Mouse (Mus musculus) heart, postnatal 0 days (tissue): ENCODE results near the gene Cops4. TPM values are rescaled to one million over a fixed set of nuclear protein-coding genes. Genes with fewer than 3 reads are reported as not detected.

Experiments
- ATAC-seq: fragments of 200-750 bp; cut with Nextera tagmentation; 2 replicates; pipeline ENCODE4 v1.8.0; 2017; ENCODE audit warnings: low read depth, moderate number of reproducible peaks, moderate library complexity; ENCODE audit not compliant: insufficient read depth
- DNase-seq: peaks from one replicate; pipeline ENCODE4 v3.0.0-alpha.2; 2016; ENCODE audit warnings: low spot score
- H3K27ac ChIP-seq: fragments of 300-500 bp; sonication (generic); 2 replicates; pipeline ENCODE4 v1.5.1; 2014; ENCODE audit warnings: low read depth, mild to moderate bottlenecking
- H3K27me3 ChIP-seq: fragments of 300-500 bp; sonication (generic); 2 replicates; pipeline ENCODE4 v1.6.1; 2014; ENCODE audit warnings: low read length, mixed read lengths; ENCODE audit not compliant: control insufficient read depth, insufficient read depth
- H3K36me3 ChIP-seq: fragments of 300-500 bp; sonication (generic); replicated peaks from 2 replicates; pipeline ENCODE4 v1.6.1; 2014; ENCODE audit warnings: low read length, mixed read lengths; ENCODE audit not compliant: control insufficient read depth, insufficient read depth
- H3K4me1 ChIP-seq: fragments of 300-500 bp; sonication (generic); 2 replicates; pipeline ENCODE4 v1.6.1; 2014; ENCODE audit warnings: antibody characterized with exemption; ENCODE audit not compliant: control insufficient read depth, insufficient read depth
- H3K4me2 ChIP-seq: fragments of 300-500 bp; sonication (generic); 2 replicates; pipeline ENCODE4 v1.6.1; 2014; ENCODE audit warnings: low read depth, mild to moderate bottlenecking, low read length, moderate library complexity
- H3K4me3 ChIP-seq: fragments of 300-500 bp; sonication (generic); 2 replicates; pipeline ENCODE4 v1.5.1; 2014; ENCODE audit warnings: low read depth, low read length
- H3K9ac ChIP-seq: fragments of 300-500 bp; sonication (generic); replicated peaks from 2 replicates; pipeline ENCODE4 v1.6.1; 2014; ENCODE audit warnings: low read depth, low read length, mixed read lengths
- H3K9me3 ChIP-seq: fragments of 300-500 bp; sonication (generic); replicated peaks from 2 replicates; pipeline ENCODE4 v1.6.1; 2016; ENCODE audit warnings: low read length; ENCODE audit not compliant: control insufficient read depth
- CTCF ChIP-seq: IDR thresholded peaks from 2 replicates; pipeline ENCODE4 v1.5.1; 2016; ENCODE audit warnings: antibody characterized with exemption, control low read depth, low read depth
- EP300 ChIP-seq: IDR thresholded peaks from 2 replicates; pipeline ENCODE4 v1.6.1; 2016; ENCODE audit warnings: antibody characterized with exemption, low read depth
- WGBS: fragments of 180-500 bp; shearing (Covaris S2); extraction: QIAGEN DNeasy Blood & Tissue Kit; methylation state at CpG from one replicate; pipeline ENCODE4 v1.1.7; 2014; 5-methylcytosine and 5-hydroxymethylcytosine counted together
- polyA plus RNA-seq: library from polyadenylated mRNA; unstranded; fragments of >200 nt; fragmentation: Nextera tagmentation; extraction: Ambion mirVana; gene quantifications from 2 replicates; pipeline ENCODE4 v1.2.1, GENCODE M21; 2015
- total RNA-seq: library from RNA; depleted of rRNA; stranded (reverse); fragments of >200 nt; gene quantifications from 2 replicates; pipeline ENCODE4 v1.2.3, GENCODE M21; 2014; ENCODE audit warnings: low replicate concordance

The Cops4 gene
- total and polyA plus RNA-seq, 2 experiments from 2014 or later = 118 to 143 TPM

GRCm38 (mm10) chr5:100567258-100568032 is 49.3 kb downstream of the Cops4 start:
- Histone ChIP-seq H3K4me2 (no peak overlapping the region), H3K9ac (no peak overlapping the region), H3K36me3 (no peaks in the 10 kb centered on the region), H3K9me3 (no peaks in the 10 kb centered on the region), H3K4me3 (no peak overlapping the region), H3K27me3 (no peaks in the 10 kb centered on the region), H3K27ac (no peak overlapping the region), H3K4me1 (no peaks in the 10 kb centered on the region)
- TF ChIP-seq EP300 (no peak), CTCF (no peak)
- WGBS = 67% methylated on average over 13 of the region's 13 CpGs
- no peak for DNase-seq
- no peak for ATAC-seq

GRCm38 (mm10) chr5:100568177-100568576 is 50.1 kb downstream of the Cops4 start:
- Histone ChIP-seq H3K9me3 (no peaks in the 10 kb centered on the region), H3K4me2 (no peak overlapping the region), H3K9ac (no peak overlapping the region), H3K4me1 (no peaks in the 10 kb centered on the region), H3K36me3 (no peaks in the 10 kb centered on the region), H3K27ac (no peak overlapping the region), H3K4me3 (no peak overlapping the region), H3K27me3 (no peaks in the 10 kb centered on the region)
- TF ChIP-seq EP300 (no peak), CTCF (no peak)
- WGBS = 65% methylated on average over 8 of the region's 8 CpGs
- ATAC-seq (no peak), DNase-seq (no peak)

DNA sequence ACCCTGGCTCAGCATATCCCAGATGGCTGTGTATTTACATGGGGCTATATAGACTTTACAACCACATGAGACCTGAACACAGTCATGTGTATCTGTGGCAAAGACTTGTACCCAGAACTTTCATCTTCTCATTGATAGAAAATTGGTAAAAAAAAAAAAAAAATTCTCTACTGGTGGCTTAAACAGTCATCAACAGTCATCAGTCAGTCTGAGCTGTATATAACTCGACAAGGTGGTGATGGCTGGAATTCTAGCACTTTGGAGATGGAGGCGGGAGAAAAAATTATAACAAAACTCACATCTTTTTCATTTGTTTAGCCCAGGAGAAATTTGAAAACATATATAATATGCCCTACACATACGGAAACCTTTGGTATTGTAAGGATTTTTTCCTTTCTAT is 50.7 kb downstream of the Cops4 start:
- no peak for ATAC-seq
- H3K4me1 ChIP-seq = no peaks in the 10 kb centered on the region
- no peaks in the 10 kb centered on the region for H3K9me3 ChIP-seq
- no peak overlapping the region for H3K9ac ChIP-seq
- TF ChIP-seq CTCF (no peak), EP300 (no peak)
- H3K27ac ChIP-seq = no peak overlapping the region
- no peaks in the 10 kb centered on the region for H3K27me3 ChIP-seq
- H3K4me2 ChIP-seq = no peak overlapping the region
- H3K4me3 ChIP-seq = no peak overlapping the region
- WGBS = 67% methylated on average over 3 of the region's 3 CpGs
- no peak for DNase-seq
- no peaks in the 10 kb centered on the region for H3K36me3 ChIP-seq

GRCm38 (mm10) chr5:100569250-100569934 is 51.3 kb downstream of the Cops4 start:
- no peaks in the 10 kb centered on the region for H3K36me3 ChIP-seq
- H3K4me1 ChIP-seq = no peaks in the 10 kb centered on the region
- no peaks in the 10 kb centered on the region for H3K9me3 ChIP-seq
- H3K9ac ChIP-seq = no peak overlapping the region
- DNase-seq (no peak), ATAC-seq (no peak)
- H3K4me3 ChIP-seq = no peak overlapping the region; the same call in 1 of the 2 replicates
- H3K27ac ChIP-seq = no peak overlapping the region
- WGBS = 68% methylated on average over 18 of the region's 18 CpGs
- H3K4me2 ChIP-seq = no peak overlapping the region; the same call in 1 of the 2 replicates
- TF ChIP-seq EP300 (no peak), CTCF (no peak)
- H3K27me3 ChIP-seq = no peaks in the 10 kb centered on the region

- Histone ChIP-seq H3K9me3 (no peaks in the 10 kb centered on the region), H3K9ac (no peak overlapping the region), H3K27ac (no peak overlapping the region), H3K4me2 (peak overlapping the region; percentile 4; the same call in 1 of the 2 replicates), H3K36me3 (no peaks in the 10 kb centered on the region), H3K4me1 (no peaks in the 10 kb centered on the region), H3K4me3 (no peak overlapping the region; the same call in 1 of the 2 replicates), H3K27me3 (no peaks in the 10 kb centered on the region)
- no peak for DNase-seq
- TF ChIP-seq CTCF (no peak), EP300 (no peak)
- ATAC-seq = no peak
- 62% methylated on average over 13 of the region's 13 CpGs for WGBS
These were observed 52.0 kb downstream of the Cops4 start for GRCm38 (mm10) chr5:100569997-100570595.
